Mouse (Mus musculus): ENCODE data around the gene Ppip5k2.
"Not testable (repeated sequence)": the region's sequence is repeated elsewhere in the genome, so short reads cannot be mapped to it uniquely, and the experiment has no call there.

Ppip5k2 gene

GRCm38 (mm10) chr1:97769904-97770753, at the start of gene Ppip5k2, which contains the start of gene Gin1:
TSS of gene Ppip5k2 (minus strand) at chr1:97770411.
TSS of gene Gin1 (plus strand) at chr1:97770172.
- DNase-seq (ENCODE audit: inconsistent age in 2 of 2, low spot score in 1 of 2): peak; percentile 96 to 99

GRCm38 (mm10) chr1:97809255-97809912, 39.2 kb upstream of the Ppip5k2 start:
- peak in 1 of 2 experiments; percentile 60 for DNase-seq (ENCODE audit: inconsistent age in 2 of 2, low spot score in 1 of 2)

GRCm38 (mm10) chr1:97804520-97804919, 34.3 kb upstream of the Ppip5k2 start:
- no peak for DNase-seq (ENCODE audit: inconsistent age in 2 of 2, low spot score in 1 of 2)

- DNase-seq (ENCODE audit: inconsistent age in 2 of 2, low spot score in 1 of 2): no peak
These were observed 32.1 kb upstream of the Ppip5k2 start for GRCm38 (mm10) chr1:97802207-97802902.

GRCm38 (mm10) chr1:97795936-97796335, 25.7 kb upstream of the Ppip5k2 start:
- DNase-seq (ENCODE audit: inconsistent age in 2 of 2, low spot score in 1 of 2): no peak

- no peak for DNase-seq (ENCODE audit: inconsistent age in 2 of 2, low spot score in 1 of 2)
These were observed 23.9 kb upstream of the Ppip5k2 start for GRCm38 (mm10) chr1:97794110-97794509.

GRCm38 (mm10) chr1:97788490-97788889, 18.3 kb upstream of the Ppip5k2 start:
- DNase-seq (ENCODE audit: inconsistent age in 2 of 2, low spot score in 1 of 2): no peak

- DNase-seq (ENCODE audit: inconsistent age in 2 of 2, low spot score in 1 of 2): no peak
These were observed 17.5 kb upstream of the Ppip5k2 start for GRCm38 (mm10) chr1:97787674-97788073.

- DNase-seq (ENCODE audit: inconsistent age in 2 of 2, low spot score in 1 of 2): no peak
These were observed 15.6 kb upstream of the Ppip5k2 start for GRCm38 (mm10) chr1:97785685-97786393.

- no peak for DNase-seq (ENCODE audit: inconsistent age in 2 of 2, low spot score in 1 of 2)
These were observed 14.7 kb upstream of the Ppip5k2 start for GRCm38 (mm10) chr1:97784928-97785327.

- DNase-seq (ENCODE audit: inconsistent age in 2 of 2, low spot score in 1 of 2): no peak
These were observed 11.5 kb upstream of the Ppip5k2 start for GRCm38 (mm10) chr1:97781674-97782073.

- no peak for DNase-seq (ENCODE audit: inconsistent age in 2 of 2, low spot score in 1 of 2)
These were observed 3.8 kb upstream of the Ppip5k2 start for GRCm38 (mm10) chr1:97773973-97774372.

GRCm38 (mm10) chr1:97773362-97773761, 3.2 kb upstream of the Ppip5k2 start:
- DNase-seq (ENCODE audit: inconsistent age in 2 of 2, low spot score in 1 of 2): no peak

GRCm38 (mm10) chr1:97771727-97772126, 1.5 kb upstream of the Ppip5k2 start:
- no peak for DNase-seq (ENCODE audit: inconsistent age in 2 of 2, low spot score in 1 of 2)

- DNase-seq (ENCODE audit: inconsistent age in 2 of 2, low spot score in 1 of 2): peak; percentile 12 to 37
These were observed 907 bp upstream of the Ppip5k2 start for GRCm38 (mm10) chr1:97771118-97771517.

- DNase-seq (ENCODE audit: inconsistent age in 2 of 2, low spot score in 1 of 2): peak in 1 of 2 experiments; percentile 40
These were observed 812 bp downstream of the Ppip5k2 start for GRCm38 (mm10) chr1:97769294-97769903.

GRCm38 (mm10) chr1:97768906-97769293, 1.3 kb downstream of the Ppip5k2 start:
- no peak for DNase-seq (ENCODE audit: inconsistent age in 2 of 2, low spot score in 1 of 2)

GRCm38 (mm10) chr1:97768089-97768488, 2.1 kb downstream of the Ppip5k2 start:
- DNase-seq (ENCODE audit: inconsistent age in 2 of 2, low spot score in 1 of 2): no peak

- DNase-seq (ENCODE audit: inconsistent age in 2 of 2, low spot score in 1 of 2): not testable (repeated sequence)
These were observed 4.5 kb downstream of the Ppip5k2 start for GRCm38 (mm10) chr1:97765712-97766111.

- DNase-seq (ENCODE audit: inconsistent age in 2 of 2, low spot score in 1 of 2): no peak
These were observed 8.7 kb downstream of the Ppip5k2 start for GRCm38 (mm10) chr1:97761477-97761876.
